In genomic region chr17:24692385-24692784, GRCm38 (mm10) we compare ENCODE assay signal across 13 mouse cellular contexts. TPM values are rescaled to one million over a fixed set of nuclear protein-coding genes. Genes with fewer than 3 reads are reported as not detected.
"Had no signal": no experiment of that assay in that cellular context is flagged by ENCODE, and none has a peak within 500 bp of the region (broad histone marks: within the 10 kb centered on the region; RNA-seq: fewer than 3 reads in every experiment).

No protein-coding gene starts in this region.

- H3K9me3 ChIP-seq: kidney, embryonic 15.5 days; limb, embryonic 15.5 days; midbrain, embryonic 12.5 days; neural tube, embryonic 13.5 days; stomach, embryonic 15.5 days had no signal

- DNase-seq: kidney, postnatal 14 days; lung, adult 18-20 months; retina, postnatal 1 day; right cerebral cortex, postnatal 14 days; thymus, adult 2 months; thymus, postnatal 25 days had no signal

- H3K4me2 ChIP-seq: kidney, embryonic 15.5 days; limb, embryonic 15.5 days; midbrain, embryonic 12.5 days; neural tube, embryonic 13.5 days; stomach, embryonic 15.5 days had no signal

- H3K9ac ChIP-seq: kidney, embryonic 15.5 days; limb, embryonic 15.5 days; liver, embryonic 14.5 days; midbrain, embryonic 12.5 days; neural tube, embryonic 13.5 days; stomach, embryonic 15.5 days had no signal

- H3K4me3 ChIP-seq: kidney, embryonic 15.5 days; limb, embryonic 15.5 days; midbrain, embryonic 12.5 days; neural tube, embryonic 13.5 days; stomach, embryonic 15.5 days had no signal

- H3K27ac ChIP-seq: kidney, embryonic 15.5 days; limb, embryonic 15.5 days; liver, embryonic 14.5 days; midbrain, embryonic 12.5 days; neural tube, embryonic 13.5 days; stomach, embryonic 15.5 days had no signal

RNA-seq across cellular contexts. Expression of gene Syngr3, which starts 2.6 kb away (rescaled TPM):
- total RNA-seq: megakaryocyte progenitor cell, adult 5-6 weeks had no signal
